Mouse (Mus musculus) neural tube, embryonic 11.5 days (tissue): ENCODE measurements at regions not wholly inside any gene's neighbourhood (a gene's known extent, or its start where the extent isn't known, plus 50 kb on each side); places are given as distances from the start of the nearest gene placed in this dataset.

Source experiments
- ATAC-seq: fragments of 200-750 bp; cut with Nextera tagmentation; 2 replicates; pipeline ENCODE4 v1.8.0; 2017; ENCODE audit warnings: moderate number of reproducible peaks, mild to moderate bottlenecking, moderate TSS enrichment, moderate library complexity; ENCODE audit not compliant: insufficient read depth, low FRiP score, low TSS enrichment
- DNase-seq: peaks from one replicate; pipeline ENCODE4 v3.0.0-alpha.2; 2015; ENCODE audit warnings: low spot score
- H3K27ac ChIP-seq: fragments of 300-500 bp; sonication (generic); 2 replicates; pipeline ENCODE4 v1.5.1; 2014; ENCODE audit warnings: low read depth, mild to moderate bottlenecking, low read length
- H3K27me3 ChIP-seq: fragments of 300-500 bp; sonication (generic); 2 replicates; pipeline ENCODE4 v1.6.1; 2014; ENCODE audit warnings: mild to moderate bottlenecking, low read length, mixed read lengths; ENCODE audit not compliant: control insufficient read depth, insufficient read depth
- H3K36me3 ChIP-seq: fragments of 300-500 bp; sonication (generic); 2 replicates; pipeline ENCODE4 v1.6.1; 2014; ENCODE audit warnings: mild to moderate bottlenecking, low read length, moderate library complexity, mixed read lengths; ENCODE audit not compliant: control insufficient read depth, insufficient read depth
- H3K4me1 ChIP-seq: fragments of 300-500 bp; sonication (generic); 2 replicates; pipeline ENCODE4 v1.6.1; 2014; ENCODE audit warnings: low read length, mixed read lengths; ENCODE audit not compliant: control insufficient read depth, insufficient read depth
- H3K4me2 ChIP-seq: fragments of 300-500 bp; sonication (generic); 2 replicates; pipeline ENCODE4 v1.6.1; 2014; ENCODE audit warnings: low read depth, mild to moderate bottlenecking, moderate library complexity
- H3K4me3 ChIP-seq: fragments of 300-500 bp; sonication (generic); 2 replicates; pipeline ENCODE4 v1.5.1; 2014; ENCODE audit warnings: low read depth, low read length
- H3K9ac ChIP-seq: fragments of 300-500 bp; sonication (generic); 2 replicates; pipeline ENCODE4 v1.6.1; 2014; ENCODE audit warnings: mild to moderate bottlenecking, low read length
- H3K9me3 ChIP-seq: fragments of 300-500 bp; sonication (generic); 2 replicates; pipeline ENCODE4 v1.6.1; 2016; ENCODE audit warnings: low read length; ENCODE audit not compliant: control insufficient read depth
- WGBS: fragments of 180-500 bp; shearing (Covaris S2); extraction: QIAGEN DNeasy Blood & Tissue Kit; methylation state at CpG from one replicate; pipeline ENCODE4 v1.1.7; 2014; 5-methylcytosine and 5-hydroxymethylcytosine counted together

- H3K4me3 ChIP-seq = no peak overlapping the region
- no peak overlapping the region for H3K4me2 ChIP-seq
- no peak for ATAC-seq
- DNase-seq = no peak
- H3K36me3 ChIP-seq = no peaks in the 10 kb centered on the region
- no peaks in the 10 kb centered on the region for H3K4me1 ChIP-seq
- no peaks in the 10 kb centered on the region for H3K9me3 ChIP-seq
- no peak overlapping the region for H3K9ac ChIP-seq
- no peaks in the 10 kb centered on the region for H3K27me3 ChIP-seq
- H3K27ac ChIP-seq = no peak overlapping the region
- 97% methylated on average over 2 of the region's 2 CpGs for WGBS
Measured at GRCm38 (mm10) chr1:18578625-18579024, 313.7 kb upstream of the Defb41 start.

- ATAC-seq (no peak), DNase-seq (no peak)
- WGBS = 79% methylated on average over 2 of the region's 2 CpGs
- no peak overlapping the region for H3K27ac ChIP-seq
- no peak overlapping the region for H3K4me2 ChIP-seq
- no peaks in the 10 kb centered on the region for H3K36me3 ChIP-seq
- no peaks in the 10 kb centered on the region for H3K27me3 ChIP-seq
- no peaks in the 10 kb centered on the region for H3K4me1 ChIP-seq
- no peak overlapping the region for H3K9ac ChIP-seq
- H3K4me3 ChIP-seq = no peak overlapping the region
- no peaks in the 10 kb centered on the region for H3K9me3 ChIP-seq
Measured at GRCm38 (mm10) chr1:18567086-18567485, 302.1 kb upstream of the Defb41 start.

GRCm38 (mm10) chr1:18551211-18551610 lies 286.3 kb upstream of the Defb41 start:
- no peaks in the 10 kb centered on the region for H3K36me3 ChIP-seq
- DNase-seq = no peak
- ATAC-seq = no peak
- WGBS = 82% methylated on average over 2 of the region's 2 CpGs
- H3K27me3 ChIP-seq = no peaks in the 10 kb centered on the region
- H3K9me3 ChIP-seq = no peaks in the 10 kb centered on the region
- no peak overlapping the region for H3K4me3 ChIP-seq
- no peak overlapping the region for H3K9ac ChIP-seq
- H3K4me2 ChIP-seq = no peak overlapping the region
- no peak overlapping the region for H3K27ac ChIP-seq
- no peaks in the 10 kb centered on the region for H3K4me1 ChIP-seq

- Histone ChIP-seq H3K4me3 (no peak overlapping the region), H3K27ac (no peak overlapping the region), H3K9ac (no peak overlapping the region), H3K36me3 (no peaks in the 10 kb centered on the region), H3K4me2 (no peak overlapping the region), H3K9me3 (no peaks in the 10 kb centered on the region), H3K4me1 (no peaks in the 10 kb centered on the region), H3K27me3 (no peaks in the 10 kb centered on the region)
- ATAC-seq = no peak
- DNase-seq = no peak
- 93% methylated on average over 1 of the region's 1 CpGs for WGBS
Measured at GRCm38 (mm10) chr1:18531702-18532101, 266.8 kb upstream of the Defb41 start.

- no peak for ATAC-seq
Measured at GRCm38 (mm10) chr1:18524485-18524884, 259.5 kb upstream of the Defb41 start.

GRCm38 (mm10) chr1:18522902-18523301 lies 258.0 kb upstream of the Defb41 start:
- H3K4me3 ChIP-seq = no peak overlapping the region
- no peaks in the 10 kb centered on the region for H3K4me1 ChIP-seq
- ATAC-seq = no peak
- no peak overlapping the region for H3K27ac ChIP-seq
- no peak for DNase-seq
- no peak overlapping the region for H3K4me2 ChIP-seq
- no peaks in the 10 kb centered on the region for H3K9me3 ChIP-seq
- WGBS = 78% methylated on average over 2 of the region's 2 CpGs
- H3K36me3 ChIP-seq = no peaks in the 10 kb centered on the region
- H3K9ac ChIP-seq = no peak overlapping the region
- H3K27me3 ChIP-seq = no peaks in the 10 kb centered on the region

More at GRCm38 (mm10) chr1:18524485-18524884, 259.5 kb upstream of the Defb41 start:
- Histone ChIP-seq H3K9me3 (no peaks in the 10 kb centered on the region), H3K27ac (no peak overlapping the region), H3K4me3 (no peak overlapping the region), H3K27me3 (no peaks in the 10 kb centered on the region), H3K4me1 (no peaks in the 10 kb centered on the region), H3K36me3 (no peaks in the 10 kb centered on the region), H3K4me2 (no peak overlapping the region), H3K9ac (no peak overlapping the region)
- 85% methylated on average over 2 of the region's 2 CpGs for WGBS
- DNase-seq = no peak

GRCm38 (mm10) chr1:18512764-18513163 lies 247.8 kb upstream of the Defb41 start:
- Histone ChIP-seq H3K36me3 (no peaks in the 10 kb centered on the region), H3K9ac (no peak overlapping the region), H3K4me2 (no peak overlapping the region), H3K4me1 (no peaks in the 10 kb centered on the region), H3K4me3 (no peak overlapping the region), H3K27ac (no peak overlapping the region), H3K27me3 (no peaks in the 10 kb centered on the region), H3K9me3 (no peaks in the 10 kb centered on the region)
- no peak for DNase-seq
- ATAC-seq = no peak
- WGBS = 88% methylated on average over 3 of the region's 3 CpGs

- Histone ChIP-seq H3K27ac (no peak overlapping the region), H3K36me3 (no peaks in the 10 kb centered on the region), H3K9me3 (no peaks in the 10 kb centered on the region), H3K4me3 (no peak overlapping the region), H3K4me2 (no peak overlapping the region), H3K4me1 (no peaks in the 10 kb centered on the region), H3K9ac (no peak overlapping the region), H3K27me3 (no peaks in the 10 kb centered on the region)
- WGBS = 80% methylated on average over 3 of the region's 3 CpGs
- ATAC-seq (no peak), DNase-seq (no peak)
Measured at GRCm38 (mm10) chr1:18498556-18498955, 233.6 kb upstream of the Defb41 start.

- DNase-seq (no peak), ATAC-seq (no peak)
- Histone ChIP-seq H3K9ac (no peak overlapping the region), H3K9me3 (no peaks in the 10 kb centered on the region), H3K4me3 (no peak overlapping the region), H3K27me3 (no peaks in the 10 kb centered on the region), H3K4me1 (no peaks in the 10 kb centered on the region), H3K4me2 (no peak overlapping the region), H3K27ac (no peak overlapping the region), H3K36me3 (no peaks in the 10 kb centered on the region)
- 83% methylated on average over 2 of the region's 2 CpGs for WGBS
Measured at GRCm38 (mm10) chr1:18468496-18468895, 203.6 kb upstream of the Defb41 start.
